Mouse (Mus musculus): ENCODE measurements around the gene Gm44965. TPM values are rescaled to one million over a fixed set of nuclear protein-coding genes. Genes with fewer than 3 reads are reported as not detected.
A peak's percentile ranks its signal among the peaks of the same experiment; 100 is the strongest.

The Gm44965 gene
- total RNA-seq, 1 experiment from 2014 or later: not detected

- ATAC-seq (ENCODE audit: extremely low read depth, insufficient number of reproducible peaks, low FRiP score, poor library complexity, severe bottlenecking): no peak
Observed at GRCm38 (mm10) chr6:48646309-48646690, 52.6 kb downstream of the Gm44965 start.

DNA sequence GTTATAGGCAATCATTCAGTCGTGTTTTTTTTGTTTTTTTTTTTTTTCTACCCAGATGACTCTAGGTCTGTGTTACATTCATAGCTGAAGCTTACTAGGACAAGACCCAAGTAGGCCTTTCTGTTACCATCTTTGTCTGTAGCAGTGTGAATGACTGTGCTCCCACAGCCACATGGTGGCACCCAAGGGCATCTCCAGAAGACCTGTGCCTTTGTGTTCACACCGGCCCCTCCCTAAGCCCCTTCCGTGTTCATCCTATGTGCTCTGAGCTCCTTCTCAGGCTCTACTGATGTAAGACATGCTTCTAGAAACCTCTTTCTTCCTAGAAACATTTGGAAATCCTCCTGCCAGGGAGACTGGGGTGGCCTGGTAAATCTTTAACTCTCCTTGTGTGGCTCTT lies 53.3 kb downstream of the Gm44965 start, which contains the start of gene Gimap8:
Gene Gimap8, plus strand, starts transcription at position 240 of the 400 bp plus-strand sequence.
- ATAC-seq (ENCODE audit: extremely low read depth, insufficient number of reproducible peaks, low FRiP score, poor library complexity, severe bottlenecking): peak; percentile 89; the same call in 1 of the 2 replicates

DNA sequence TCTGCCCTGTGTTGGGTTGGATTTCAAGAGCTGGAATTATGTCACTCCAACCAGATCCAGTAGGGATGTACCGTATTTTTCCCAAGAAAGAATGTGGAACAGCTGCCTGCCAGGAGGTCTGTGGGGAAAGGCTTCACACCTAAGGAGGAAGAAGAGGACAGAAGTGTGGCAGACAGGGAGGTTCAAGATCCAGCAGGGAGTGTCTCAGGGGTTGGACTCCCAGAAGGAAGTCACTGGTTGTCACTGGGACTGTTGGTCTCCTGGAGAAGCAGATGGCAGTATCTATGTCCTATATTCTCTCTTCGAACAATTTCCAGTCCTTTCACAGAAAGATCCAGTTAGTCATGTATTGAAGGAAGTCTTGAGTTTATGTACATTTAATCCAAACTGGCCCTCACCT lies 53.9 kb downstream of the Gm44965 start:
- ATAC-seq (ENCODE audit: extremely low read depth, insufficient number of reproducible peaks, low FRiP score, poor library complexity, severe bottlenecking): no peak

- ATAC-seq (ENCODE audit: extremely low read depth, insufficient number of reproducible peaks, low FRiP score, poor library complexity, severe bottlenecking): no peak
Observed at GRCm38 (mm10) chr6:48648779-48649178, 55.0 kb downstream of the Gm44965 start.

- no peak for ATAC-seq (ENCODE audit: extremely low read depth, insufficient number of reproducible peaks, low FRiP score, poor library complexity, severe bottlenecking)
Observed at GRCm38 (mm10) chr6:48650041-48650440, 56.3 kb downstream of the Gm44965 start.

DNA sequence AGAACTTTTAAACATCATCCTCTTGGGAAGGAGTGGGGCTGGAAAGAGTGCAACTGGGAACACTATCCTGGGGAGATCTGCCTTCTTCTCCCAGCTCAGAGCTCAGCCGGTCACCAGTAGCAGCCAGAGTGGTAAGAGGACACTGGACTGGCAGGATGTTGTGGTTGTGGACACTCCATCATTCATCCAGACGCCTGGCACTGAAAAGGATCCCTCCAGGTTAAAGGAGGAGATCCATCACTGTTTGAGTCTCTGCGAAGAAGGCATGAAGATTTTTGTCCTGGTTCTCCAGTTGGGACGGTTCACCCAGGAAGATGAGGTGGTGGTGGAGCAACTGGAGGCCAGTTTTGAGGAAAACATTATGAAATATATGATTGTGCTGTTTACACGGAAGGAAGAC lies 65.0 kb downstream of the Gm44965 start:
- no peak for ATAC-seq (ENCODE audit: extremely low read depth, insufficient number of reproducible peaks, low FRiP score, poor library complexity, severe bottlenecking)

DNA sequence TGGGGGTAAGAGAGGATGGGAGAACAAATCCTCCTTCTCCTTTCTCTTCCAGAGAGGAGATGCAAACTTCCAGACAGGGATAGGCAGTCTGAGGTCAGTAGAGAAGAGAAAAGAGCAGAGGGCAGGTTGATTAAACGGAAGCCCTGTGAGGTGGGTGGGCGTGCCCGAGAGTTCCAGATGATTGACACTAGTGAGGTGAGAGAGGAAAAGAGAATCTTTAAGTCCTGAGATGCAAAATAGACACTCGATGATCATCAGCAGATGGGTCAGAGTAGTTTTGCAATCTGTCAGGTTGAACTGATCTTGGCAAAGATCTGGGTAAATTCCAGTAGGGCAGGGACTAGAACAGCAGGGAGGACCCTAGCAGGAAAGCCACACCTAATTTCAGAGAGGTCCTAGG lies 71.0 kb downstream of the Gm44965 start:
- ATAC-seq (ENCODE audit: extremely low read depth, insufficient number of reproducible peaks, low FRiP score, poor library complexity, severe bottlenecking): peak; percentile 54; the same call in 1 of the 2 replicates

DNA sequence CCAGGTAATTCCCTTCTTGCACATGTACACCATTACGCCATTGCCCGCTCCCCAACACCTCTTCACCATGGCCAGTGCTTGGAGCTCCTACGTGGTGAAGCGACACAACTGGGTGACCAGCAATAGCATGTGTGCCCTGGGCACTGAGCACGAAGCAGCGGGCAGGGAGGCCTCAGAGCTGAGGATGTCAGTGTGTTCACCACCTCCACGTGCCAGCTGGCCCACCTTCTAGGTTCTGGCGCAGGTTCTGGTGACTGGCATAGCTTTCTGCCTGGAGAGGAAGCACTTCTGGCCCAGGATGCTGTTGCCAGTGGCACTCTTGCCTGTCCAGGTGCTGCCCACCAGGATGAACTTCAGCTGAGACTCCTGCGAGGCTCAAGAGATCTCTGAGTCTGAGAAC lies 71.7 kb downstream of the Gm44965 start:
- ATAC-seq (ENCODE audit: extremely low read depth, insufficient number of reproducible peaks, low FRiP score, poor library complexity, severe bottlenecking): no peak

DNA sequence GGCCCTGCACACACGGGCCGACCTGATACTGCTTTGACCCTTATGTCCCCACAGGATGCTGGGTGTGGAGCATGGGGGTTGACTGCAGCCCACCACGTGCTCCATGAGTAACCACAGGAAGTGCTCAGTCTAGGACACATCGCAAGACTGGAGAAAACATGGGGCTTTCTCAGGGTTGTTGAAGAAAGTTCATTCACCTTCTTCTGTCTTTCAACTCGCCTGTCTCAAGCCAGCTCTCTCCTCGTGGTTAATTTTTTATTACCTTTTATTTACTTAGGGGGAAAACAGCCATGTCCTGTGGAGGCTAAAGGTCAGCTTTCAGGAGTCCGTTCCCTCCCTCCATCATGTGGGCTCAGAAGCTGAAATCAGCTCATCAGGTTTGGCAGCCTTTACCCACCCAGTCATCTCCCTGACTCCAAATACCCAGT lies 72.4 kb downstream of the Gm44965 start:
- ATAC-seq (ENCODE audit: extremely low read depth, insufficient number of reproducible peaks, low FRiP score, poor library complexity, severe bottlenecking): no peak

GRCm38 (mm10) chr6:48668022-48668421 lies 74.3 kb downstream of the Gm44965 start:
- no peak for ATAC-seq (ENCODE audit: extremely low read depth, insufficient number of reproducible peaks, low FRiP score, poor library complexity, severe bottlenecking)

Other genes with a start within 250 kb of the Gm44965 start
- gene Krba1, start 198.4 kb upstream of the Gm44965 start, total RNA-seq (2017): 14.5 and 15.5 TPM in 2 replicates
- gene Zfp467, start 148.1 kb upstream of the Gm44965 start, total RNA-seq (2017): 4.9 and 10.8 TPM in 2 replicates
- gene Sspo, start 145.7 kb upstream of the Gm44965 start, total RNA-seq (2017): not detected in 2 replicates
- 0.49 TPM in 1 of 2 replicates, not detected in the other for gene Atp6v0e2, start 56.3 kb upstream of the Gm44965 start, total RNA-seq (2017)
- 19.8 and 30.1 TPM in 2 replicates for gene Lrrc61, start 39.1 kb upstream of the Gm44965 start, total RNA-seq (2017)
- gene Rarres2, start 21.2 kb upstream of the Gm44965 start, total RNA-seq (2017): 0.37 TPM in 1 of 2 replicates, not detected in the other
- not detected in 2 replicates for gene Gm45021, start 4.3 kb upstream of the Gm44965 start, total RNA-seq (2017)
- 2.9 and 3.1 TPM in 2 replicates for gene Repin1, start 58 bp upstream of the Gm44965 start, total RNA-seq (2017)
- 1.1 and 2.6 TPM in 2 replicates for gene Zfp775, start 8.1 kb downstream of the Gm44965 start, total RNA-seq (2017)
- gene AI854703, start 32.8 kb downstream of the Gm44965 start, total RNA-seq (2017): 0.12 and 0.35 TPM in 2 replicates
- 270 and 290 TPM in 2 replicates for gene Gimap8, start 53.3 kb downstream of the Gm44965 start, total RNA-seq (2017)
- 132 and 133 TPM in 2 replicates for gene Gimap9, start 82.2 kb downstream of the Gm44965 start, total RNA-seq (2017)
- gene Gimap4, start 90.6 kb downstream of the Gm44965 start, total RNA-seq (2017): 627 and 688 TPM in 2 replicates
- 892 and 934 TPM in 2 replicates for gene Gimap6, start 114.3 kb downstream of the Gm44965 start, total RNA-seq (2017)
- 24.7 and 34.2 TPM in 2 replicates for gene Gm28053, start 124.7 kb downstream of the Gm44965 start, total RNA-seq (2017)
- 121 TPM in 2 replicates for gene Gimap7, start 124.7 kb downstream of the Gm44965 start, total RNA-seq (2017)
- gene Gimap1, start 145.1 kb downstream of the Gm44965 start, total RNA-seq (2017): 288 and 296 TPM in 2 replicates
- gene Gimap5, start 152.3 kb downstream of the Gm44965 start, total RNA-seq (2017): 83.5 and 86.2 TPM in 2 replicates
- gene Gimap3, start 176.9 kb downstream of the Gm44965 start, total RNA-seq (2017): 311 and 314 TPM in 2 replicates
- gene Tmem176a, start 247.0 kb downstream of the Gm44965 start, total RNA-seq (2017): 4.1 and 6.6 TPM in 2 replicates
- 11.2 and 14.4 TPM in 2 replicates for gene Tmem176b, start 247.6 kb downstream of the Gm44965 start, total RNA-seq (2017)